Mouse (Mus musculus) intestine, embryonic 14.5 days (tissue): Measurements from ENCODE around the gene Zfp672. TPM values are rescaled to one million over a fixed set of nuclear protein-coding genes. Genes with fewer than 3 reads are reported as not detected.
"Not testable (repeated sequence)": the region's sequence is repeated elsewhere in the genome, so short reads cannot be mapped to it uniquely, and the experiment has no call there.

ENCODE experiments used
- ATAC-seq: fragments of 200-750 bp; cut with Nextera tagmentation; replicated peaks from 2 replicates; pipeline ENCODE4 v1.8.0; 2017; ENCODE audit warnings: low read depth, moderate number of reproducible peaks, moderate TSS enrichment, moderate library complexity; ENCODE audit not compliant: low FRiP score, low TSS enrichment
- DNase-seq: peaks from one replicate; pipeline ENCODE4 v3.0.0-alpha.2; 2018; ENCODE audit warnings: low spot score
- H3K27ac ChIP-seq: fragments of 300-500 bp; sonication (generic); 2 replicates; pipeline ENCODE4 v1.5.1; 2014; ENCODE audit warnings: low read depth, mild to moderate bottlenecking, control low read depth
- H3K27me3 ChIP-seq: fragments of 300-500 bp; sonication (generic); replicated peaks from 2 replicates; pipeline ENCODE4 v1.6.1; 2014; ENCODE audit warnings: low read length, control low read depth; ENCODE audit not compliant: control insufficient read depth, insufficient read depth
- H3K36me3 ChIP-seq: fragments of 300-500 bp; sonication (generic); 2 replicates; pipeline ENCODE4 v1.6.1; 2014; ENCODE audit warnings: low read length, control low read depth; ENCODE audit not compliant: control insufficient read depth, insufficient read depth
- H3K4me1 ChIP-seq: fragments of 300-500 bp; sonication (generic); replicated peaks from 2 replicates; pipeline ENCODE4 v1.6.1; 2014; ENCODE audit warnings: low read length, control low read depth, mixed read lengths; ENCODE audit not compliant: control insufficient read depth, insufficient read depth
- H3K4me2 ChIP-seq: fragments of 300-500 bp; sonication (generic); 2 replicates; pipeline ENCODE4 v1.6.1; 2014; ENCODE audit warnings: low read length
- H3K4me3 ChIP-seq: fragments of 300-500 bp; sonication (generic); 2 replicates; pipeline ENCODE4 v1.5.1; 2014; ENCODE audit warnings: low read depth, low read length, control low read depth, mixed read lengths
- H3K9ac ChIP-seq: fragments of 300-500 bp; sonication (generic); 2 replicates; pipeline ENCODE4 v1.6.1; 2014; ENCODE audit warnings: mild to moderate bottlenecking, low read length
- H3K9me3 ChIP-seq: fragments of 300-500 bp; sonication (generic); 2 replicates; pipeline ENCODE4 v1.6.1; 2016; ENCODE audit warnings: low read length, control low read depth; ENCODE audit not compliant: control insufficient read depth
- WGBS: fragments of 180-500 bp; shearing (Covaris S2); extraction: QIAGEN DNeasy Blood & Tissue Kit; methylation state at CpG from one replicate; pipeline ENCODE4 v1.1.7; 2014; 5-methylcytosine and 5-hydroxymethylcytosine counted together
- polyA plus RNA-seq: library from polyadenylated mRNA; unstranded; fragments of >200 nt; fragmentation: Nextera tagmentation; extraction: Ambion mirVana; gene quantifications from 2 replicates; pipeline ENCODE4 v1.2.1, GENCODE M21; 2014

The Zfp672 gene
- 45.9 and 49.6 TPM in 2 replicates for polyA plus RNA-seq

GRCm38 (mm10) chr11:58330276-58331148 is at the start of gene Zfp672, which contains the start of gene Sh3bp5l:
TSS of gene Zfp672 (minus strand) at chr11:58330339.
TSS of gene Sh3bp5l (plus strand) at chr11:58330724.
- peaks cover 16% of the 10 kb centered on the region for H3K4me1 ChIP-seq
- H3K27me3 ChIP-seq: no peaks in the 10 kb centered on the region
- peak within 1 kb of the TSS; percentile 84 for H3K9ac ChIP-seq
- H3K4me2 ChIP-seq: peak within 1 kb of the TSS; percentile 97
- DNase-seq (peak; percentile 93), ATAC-seq (peak; percentile 91)
- under 1% methylated on average over 52 of the region's 52 CpGs for WGBS
- peaks cover 5% of the 10 kb centered on the region; the same call in 1 of the 2 replicates for H3K9me3 ChIP-seq
- H3K27ac ChIP-seq: peak within 1 kb of the TSS; percentile 75
- H3K4me3 ChIP-seq: peak within 1 kb of the TSS; percentile 77
- H3K36me3 ChIP-seq: peaks cover 31% of the 10 kb centered on the region

GRCm38 (mm10) chr11:58379516-58379915 is 49.4 kb upstream of the Zfp672 start:
- ATAC-seq: no peak
- H3K27me3 ChIP-seq: no peaks in the 10 kb centered on the region
- no peak for DNase-seq
- 79% methylated on average over 1 of the region's 1 CpGs for WGBS
- 0 out of 2 replicates have a peak, but pooled peaks cover 8% of the 10 kb centered on the region for H3K4me1 ChIP-seq
- H3K27ac ChIP-seq: peak overlapping the region; percentile 47
- H3K4me3 ChIP-seq: peak overlapping the region; percentile 13; the same call in 1 of the 2 replicates
- H3K9ac ChIP-seq: no peak overlapping the region
- no peaks in the 10 kb centered on the region for H3K9me3 ChIP-seq
- H3K36me3 ChIP-seq: no peaks in the 10 kb centered on the region
- 0 out of 2 replicates have a peak overlapping the region, but pooled peaks have one; percentile 8 for H3K4me2 ChIP-seq

- 81% methylated on average over 3 of the region's 3 CpGs for WGBS
- DNase-seq (no peak), ATAC-seq (no peak)
- no peaks in the 10 kb centered on the region for H3K36me3 ChIP-seq
- H3K9me3 ChIP-seq: no peaks in the 10 kb centered on the region
- H3K4me2 ChIP-seq: 0 out of 2 replicates have a peak within 1 kb of the TSS, but pooled peaks have one; percentile 13
- peak within 1 kb of the TSS; percentile 47 for H3K27ac ChIP-seq
- H3K27me3 ChIP-seq: no peaks in the 10 kb centered on the region
- H3K9ac ChIP-seq: 0 out of 2 replicates have a peak within 1 kb of the TSS, but pooled peaks have one; percentile 13
- 0 out of 2 replicates have a peak, but pooled peaks cover 8% of the 10 kb centered on the region for H3K4me1 ChIP-seq
- peak within 1 kb of the TSS; percentile 13; the same call in 1 of the 2 replicates for H3K4me3 ChIP-seq
Observed at GRCm38 (mm10) chr11:58378763-58379278, 48.7 kb upstream of the Zfp672 start, which contains the start of gene Lypd8. TSS of gene Lypd8 (plus strand) at chr11:58379043.

GRCm38 (mm10) chr11:58377686-58378085 is 47.5 kb upstream of the Zfp672 start:
- Histone ChIP-seq H3K27ac (peak overlapping the region; percentile 47; the same call in 1 of the 2 replicates), H3K4me3 (no peak overlapping the region), H3K27me3 (no peaks in the 10 kb centered on the region), H3K4me2 (no peak overlapping the region), H3K36me3 (no peaks in the 10 kb centered on the region), H3K4me1 (0 out of 2 replicates have a peak, but pooled peaks cover 8% of the 10 kb centered on the region), H3K9ac (no peak overlapping the region), H3K9me3 (no peaks in the 10 kb centered on the region)
- 27% methylated on average over 1 of the region's 1 CpGs for WGBS
- DNase-seq: no peak
- ATAC-seq: peak; percentile 61

- no peak overlapping the region for H3K9ac ChIP-seq
- DNase-seq: no peak
- no peak overlapping the region for H3K4me3 ChIP-seq
- H3K4me1 ChIP-seq: 0 out of 2 replicates have a peak, but pooled peaks cover 8% of the 10 kb centered on the region
- no peaks in the 10 kb centered on the region for H3K36me3 ChIP-seq
- H3K9me3 ChIP-seq: no peaks in the 10 kb centered on the region
- H3K4me2 ChIP-seq: no peak overlapping the region
- WGBS: 79% methylated on average over 2 of the region's 2 CpGs
- H3K27me3 ChIP-seq: no peaks in the 10 kb centered on the region
- H3K27ac ChIP-seq: 0 out of 2 replicates have a peak overlapping the region, but pooled peaks have one; percentile 47
- ATAC-seq: peak; percentile 76
Observed at GRCm38 (mm10) chr11:58377273-58377672, 47.1 kb upstream of the Zfp672 start.

- H3K9me3 ChIP-seq, ATAC-seq, H3K4me2 ChIP-seq, H3K36me3 ChIP-seq, H3K27me3 ChIP-seq, H3K27ac ChIP-seq, H3K4me3 ChIP-seq, H3K9ac ChIP-seq, DNase-seq, H3K4me1 ChIP-seq: not testable (repeated sequence)
- no CpG with 5 or more reads among the region's 6 CpGs for WGBS
Observed at GRCm38 (mm10) chr11:58366191-58366590, 36.1 kb upstream of the Zfp672 start.

GRCm38 (mm10) chr11:58364454-58364853 is 34.3 kb upstream of the Zfp672 start:
- no peaks in the 10 kb centered on the region for H3K36me3 ChIP-seq
- no peak for DNase-seq
- H3K4me1 ChIP-seq: no peaks in the 10 kb centered on the region
- peak; percentile 45; the same call in 1 of the 2 replicates for ATAC-seq
- H3K4me3 ChIP-seq: no peak overlapping the region
- no peak overlapping the region for H3K9ac ChIP-seq
- H3K4me2 ChIP-seq: no peak overlapping the region
- peak overlapping the region; percentile 65; the same call in 1 of the 2 replicates for H3K27ac ChIP-seq
- no peaks in the 10 kb centered on the region for H3K9me3 ChIP-seq
- no peaks in the 10 kb centered on the region for H3K27me3 ChIP-seq
- WGBS: 53% methylated on average over 3 of the region's 3 CpGs

- not testable (repeated sequence) for H3K9me3 ChIP-seq, H3K27me3 ChIP-seq, H3K36me3 ChIP-seq, H3K4me3 ChIP-seq, ATAC-seq, H3K4me2 ChIP-seq, H3K27ac ChIP-seq, DNase-seq, H3K9ac ChIP-seq, H3K4me1 ChIP-seq
- WGBS: no CpG with 5 or more reads among the region's 6 CpGs
Observed at GRCm38 (mm10) chr11:58362562-58362961, 32.4 kb upstream of the Zfp672 start.
